Mouse (Mus musculus): ENCODE results near the gene Slitrk6.

GRCm38 (mm10) chr14:110770694-110771093, 15.7 kb upstream of the Slitrk6 start:
- no peak for TF ChIP-seq POLR2A (IDR thresholded peaks at IDR 0.05; ENCODE audit: low read depth, low read length)
- TF ChIP-seq CTCF (conservative IDR thresholded peaks at IDR 0.05; ENCODE audit: insufficient read depth, insufficient read length, low read depth, low read length): no peak
